Mouse (Mus musculus) neural tube, embryonic 11.5 days (tissue): Measurements from ENCODE around the gene Selplg. TPM values are rescaled to one million over a fixed set of nuclear protein-coding genes. Genes with fewer than 3 reads are reported as not detected.

Experiments used
- ATAC-seq: fragments of 200-750 bp; cut with Nextera tagmentation; 2 replicates; pipeline ENCODE4 v1.8.0; 2017; ENCODE audit warnings: moderate number of reproducible peaks, mild to moderate bottlenecking, moderate TSS enrichment, moderate library complexity; ENCODE audit not compliant: insufficient read depth, low FRiP score, low TSS enrichment
- DNase-seq: peaks from one replicate; pipeline ENCODE4 v3.0.0-alpha.2; 2015; ENCODE audit warnings: low spot score
- H3K27ac ChIP-seq: fragments of 300-500 bp; sonication (generic); 2 replicates; pipeline ENCODE4 v1.5.1; 2014; ENCODE audit warnings: low read depth, mild to moderate bottlenecking, low read length
- H3K27me3 ChIP-seq: fragments of 300-500 bp; sonication (generic); 2 replicates; pipeline ENCODE4 v1.6.1; 2014; ENCODE audit warnings: mild to moderate bottlenecking, low read length, mixed read lengths; ENCODE audit not compliant: control insufficient read depth, insufficient read depth
- H3K36me3 ChIP-seq: fragments of 300-500 bp; sonication (generic); 2 replicates; pipeline ENCODE4 v1.6.1; 2014; ENCODE audit warnings: mild to moderate bottlenecking, low read length, moderate library complexity, mixed read lengths; ENCODE audit not compliant: control insufficient read depth, insufficient read depth
- H3K4me1 ChIP-seq: fragments of 300-500 bp; sonication (generic); 2 replicates; pipeline ENCODE4 v1.6.1; 2014; ENCODE audit warnings: low read length, mixed read lengths; ENCODE audit not compliant: control insufficient read depth, insufficient read depth
- H3K4me2 ChIP-seq: fragments of 300-500 bp; sonication (generic); 2 replicates; pipeline ENCODE4 v1.6.1; 2014; ENCODE audit warnings: low read depth, mild to moderate bottlenecking, moderate library complexity
- H3K4me3 ChIP-seq: fragments of 300-500 bp; sonication (generic); 2 replicates; pipeline ENCODE4 v1.5.1; 2014; ENCODE audit warnings: low read depth, low read length
- H3K9ac ChIP-seq: fragments of 300-500 bp; sonication (generic); 2 replicates; pipeline ENCODE4 v1.6.1; 2014; ENCODE audit warnings: mild to moderate bottlenecking, low read length
- H3K9me3 ChIP-seq: fragments of 300-500 bp; sonication (generic); 2 replicates; pipeline ENCODE4 v1.6.1; 2016; ENCODE audit warnings: low read length; ENCODE audit not compliant: control insufficient read depth
- WGBS: fragments of 180-500 bp; shearing (Covaris S2); extraction: QIAGEN DNeasy Blood & Tissue Kit; methylation state at CpG from one replicate; pipeline ENCODE4 v1.1.7; 2014; 5-methylcytosine and 5-hydroxymethylcytosine counted together
- polyA plus RNA-seq: library from polyadenylated mRNA; unstranded; fragments of >200 nt; fragmentation: Nextera tagmentation; extraction: Ambion mirVana; gene quantifications from 2 replicates; pipeline ENCODE4 v1.2.1, GENCODE M21; 2014

Selplg gene
- polyA plus RNA-seq, 1 experiment from 2014 or later = 1.7 TPM

DNA sequence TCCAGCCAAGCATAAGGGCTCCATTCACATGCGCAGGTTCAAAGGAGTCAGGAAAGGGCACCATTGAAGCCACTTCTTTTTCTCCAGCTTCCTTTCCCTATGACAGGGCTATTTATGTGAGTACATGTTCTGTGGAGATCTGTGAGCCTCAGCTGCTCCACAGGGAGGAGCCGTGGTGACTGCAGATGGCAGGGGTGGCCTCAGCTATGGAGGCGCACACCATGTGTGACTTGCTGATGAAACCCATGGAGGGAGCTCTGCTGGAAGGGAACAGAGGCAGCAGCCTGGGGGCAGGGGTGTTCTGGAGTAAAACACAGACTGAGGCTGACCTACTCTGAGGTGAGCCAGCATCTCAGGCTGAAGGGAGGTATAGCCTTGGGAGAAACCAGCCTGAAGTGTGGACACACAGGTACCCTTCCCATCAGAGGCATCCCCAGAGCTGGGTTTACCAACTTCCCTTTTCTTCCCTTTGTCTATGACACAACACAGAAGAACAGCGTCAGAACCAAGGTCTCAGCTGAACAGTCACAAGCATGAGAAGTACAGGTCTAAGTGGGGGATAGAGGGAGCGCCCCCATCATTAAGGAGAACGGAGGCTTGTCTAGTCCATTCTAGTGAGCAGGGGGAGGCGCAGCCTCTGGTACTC, 39.6 kb upstream of the Selplg start:
- Histone ChIP-seq H3K4me3 (no peak overlapping the region), H3K4me1 (peaks cover 65% of the 10 kb centered on the region), H3K4me2 (no peak overlapping the region), H3K36me3 (no peaks in the 10 kb centered on the region), H3K9me3 (no peaks in the 10 kb centered on the region), H3K27ac (peak overlapping the region; percentile 100), H3K9ac (peak overlapping the region; percentile 51), H3K27me3 (no peaks in the 10 kb centered on the region)
- WGBS = 70% methylated on average over 7 of the region's 7 CpGs
- ATAC-seq = no peak
- peak; percentile 41 for DNase-seq

DNA sequence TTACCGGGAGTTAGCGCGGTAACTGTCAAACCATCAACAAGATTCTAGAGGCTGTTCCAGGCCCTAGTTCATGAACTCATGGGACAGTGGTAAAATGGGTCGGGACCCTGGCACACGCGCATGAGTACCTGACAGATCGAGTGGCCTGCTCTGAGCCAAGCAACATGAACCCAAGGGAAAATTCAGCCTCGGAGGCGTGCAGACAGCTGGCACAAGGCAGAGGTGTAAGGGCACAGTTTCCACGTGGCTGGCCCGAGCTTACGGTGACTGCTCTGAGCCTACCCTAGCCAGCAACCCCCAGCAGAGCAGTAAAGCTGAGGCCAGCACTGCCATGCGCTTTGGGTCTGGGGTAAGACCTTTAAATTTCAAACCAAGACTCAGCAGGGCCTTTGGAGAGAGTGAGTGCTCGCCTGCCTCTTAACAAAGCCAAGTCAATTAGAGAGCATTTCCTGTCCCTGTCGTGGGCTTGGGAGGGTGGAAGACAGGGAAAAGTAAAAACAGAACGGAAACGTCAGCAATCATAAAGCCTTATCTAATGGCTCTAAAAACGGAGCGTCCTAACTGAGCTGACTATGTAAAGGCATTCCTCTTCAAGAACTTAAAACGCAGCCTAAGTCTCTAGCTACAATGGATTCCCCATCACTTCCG, 38.1 kb upstream of the Selplg start:
- no peaks in the 10 kb centered on the region for H3K27me3 ChIP-seq
- H3K9me3 ChIP-seq = no peaks in the 10 kb centered on the region
- peaks cover 65% of the 10 kb centered on the region for H3K4me1 ChIP-seq
- no peak for DNase-seq
- ATAC-seq = no peak
- 0 out of 2 replicates have a peak, but pooled peaks cover under 1% of the 10 kb centered on the region for H3K36me3 ChIP-seq
- H3K4me3 ChIP-seq = no peak overlapping the region
- no peak overlapping the region; the same call in 1 of the 2 replicates for H3K4me2 ChIP-seq
- peak overlapping the region; percentile 100 for H3K27ac ChIP-seq
- WGBS = 40% methylated on average over 21 of the region's 21 CpGs
- H3K9ac ChIP-seq = peak overlapping the region; percentile 41

DNA sequence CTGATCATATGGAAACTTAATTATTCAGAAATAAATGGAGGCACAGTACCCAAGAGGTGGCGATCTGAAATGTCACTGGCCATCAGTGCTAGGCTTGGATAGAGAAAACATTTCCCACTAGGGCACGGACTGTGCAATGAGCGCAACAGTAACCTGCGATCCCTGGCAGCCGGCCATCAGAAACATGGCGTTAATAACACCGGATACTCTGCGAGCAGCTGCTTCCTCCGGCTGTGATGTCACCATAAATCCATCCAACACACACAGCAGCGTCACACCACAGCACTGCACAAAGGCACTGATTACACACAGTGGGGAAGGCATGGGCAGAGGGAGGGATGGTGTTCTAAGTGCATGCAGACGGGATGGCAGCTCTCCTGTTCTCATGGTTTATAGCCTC, 36.7 kb upstream of the Selplg start:
- no peaks in the 10 kb centered on the region for H3K9me3 ChIP-seq
- no peaks in the 10 kb centered on the region for H3K27me3 ChIP-seq
- H3K36me3 ChIP-seq = peaks cover 6% of the 10 kb centered on the region; the same call in 1 of the 2 replicates
- WGBS = 35% methylated on average over 11 of the region's 11 CpGs
- no peak overlapping the region for H3K4me3 ChIP-seq
- peaks cover 54% of the 10 kb centered on the region for H3K4me1 ChIP-seq
- ATAC-seq (peak; percentile 21; the same call in 1 of the 2 replicates), DNase-seq (peak; percentile 58)
- H3K27ac ChIP-seq = peak overlapping the region; percentile 62
- H3K4me2 ChIP-seq = no peak overlapping the region
- 0 out of 2 replicates have a peak overlapping the region, but pooled peaks have one; percentile 1 for H3K9ac ChIP-seq

DNA sequence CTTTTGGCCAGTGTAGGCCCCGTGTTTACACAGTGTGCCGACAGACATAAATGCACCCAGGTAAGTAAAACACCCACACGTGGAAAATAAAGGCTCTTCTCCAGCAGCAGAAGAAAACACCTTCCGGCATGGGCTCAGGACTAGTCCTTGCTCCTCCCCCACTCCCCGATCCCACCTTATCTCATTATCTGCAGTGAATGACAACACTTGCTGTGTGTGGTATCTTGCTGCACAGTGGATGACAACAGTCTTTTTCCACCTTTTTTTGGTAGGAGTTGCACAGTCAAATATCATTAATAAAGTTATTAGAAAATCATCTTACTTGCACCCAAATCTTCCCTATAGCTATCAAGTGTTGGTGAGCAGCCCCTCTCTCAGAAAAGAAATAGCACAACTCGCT, 32.5 kb upstream of the Selplg start:
- no peak for ATAC-seq
- 88% methylated on average over 6 of the region's 6 CpGs for WGBS

DNA sequence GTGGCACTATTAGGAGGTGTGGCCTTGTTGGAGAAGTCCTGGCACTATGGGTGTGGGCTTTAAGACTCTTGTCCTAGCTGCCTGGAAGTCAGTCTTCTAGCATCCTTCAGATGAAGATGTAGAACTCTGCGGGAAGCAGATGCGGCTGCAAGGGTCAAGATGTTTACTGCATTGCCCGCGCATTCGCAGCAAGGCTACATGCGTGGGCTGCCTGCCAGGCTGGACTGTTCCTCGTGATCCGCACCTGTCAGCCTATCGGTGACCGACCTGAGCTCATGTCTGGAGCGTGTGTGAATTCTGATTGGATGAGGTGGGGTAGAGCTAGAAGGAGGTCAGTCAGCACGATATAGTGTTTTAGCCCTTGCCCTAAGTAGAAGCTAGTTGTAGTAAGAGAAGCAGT, 31.6 kb upstream of the Selplg start:
- no peaks in the 10 kb centered on the region for H3K27me3 ChIP-seq
- H3K4me1 ChIP-seq = peaks cover 10% of the 10 kb centered on the region
- H3K36me3 ChIP-seq = peaks cover 6% of the 10 kb centered on the region
- DNase-seq = no peak
- H3K9me3 ChIP-seq = no peaks in the 10 kb centered on the region
- no peak overlapping the region for H3K27ac ChIP-seq
- WGBS = 96% methylated on average over 12 of the region's 12 CpGs
- no peak overlapping the region for H3K4me3 ChIP-seq
- H3K4me2 ChIP-seq = no peak overlapping the region
- no peak for ATAC-seq
- H3K9ac ChIP-seq = no peak overlapping the region

More for the DNA sequence above, 32.5 kb upstream of the Selplg start:
- Histone ChIP-seq H3K4me2 (no peak overlapping the region), H3K9ac (no peak overlapping the region), H3K4me1 (peaks cover 17% of the 10 kb centered on the region), H3K27ac (no peak overlapping the region), H3K4me3 (no peak overlapping the region), H3K27me3 (no peaks in the 10 kb centered on the region), H3K36me3 (peaks cover 6% of the 10 kb centered on the region), H3K9me3 (no peaks in the 10 kb centered on the region)
- no peak for DNase-seq

DNA sequence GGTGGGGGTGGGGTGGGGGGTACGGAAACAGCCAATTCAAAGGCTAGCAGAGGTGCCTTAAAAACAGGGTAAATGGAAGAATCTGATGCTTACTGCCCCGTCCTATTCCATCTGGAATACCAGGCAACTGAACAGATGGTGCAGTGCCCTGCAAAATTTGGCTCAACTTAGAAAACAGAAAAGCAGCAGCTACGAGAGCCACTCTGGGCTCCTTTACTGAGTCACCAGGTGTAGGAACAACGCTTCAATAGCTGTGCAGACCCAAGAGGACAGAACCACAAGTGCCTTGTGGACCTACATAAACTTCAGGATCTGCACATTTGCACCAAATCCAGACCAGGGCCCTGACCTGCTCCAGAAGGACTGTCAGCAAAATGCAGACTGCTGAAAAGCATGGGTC, 30.0 kb upstream of the Selplg start:
- Histone ChIP-seq H3K9ac (no peak overlapping the region), H3K27me3 (no peaks in the 10 kb centered on the region), H3K36me3 (peaks cover 6% of the 10 kb centered on the region), H3K4me2 (no peak overlapping the region), H3K9me3 (no peaks in the 10 kb centered on the region), H3K4me1 (peaks cover 8% of the 10 kb centered on the region), H3K4me3 (no peak overlapping the region), H3K27ac (no peak overlapping the region)
- no peak for DNase-seq
- WGBS = 94% methylated on average over 4 of the region's 4 CpGs
- ATAC-seq = no peak

DNA sequence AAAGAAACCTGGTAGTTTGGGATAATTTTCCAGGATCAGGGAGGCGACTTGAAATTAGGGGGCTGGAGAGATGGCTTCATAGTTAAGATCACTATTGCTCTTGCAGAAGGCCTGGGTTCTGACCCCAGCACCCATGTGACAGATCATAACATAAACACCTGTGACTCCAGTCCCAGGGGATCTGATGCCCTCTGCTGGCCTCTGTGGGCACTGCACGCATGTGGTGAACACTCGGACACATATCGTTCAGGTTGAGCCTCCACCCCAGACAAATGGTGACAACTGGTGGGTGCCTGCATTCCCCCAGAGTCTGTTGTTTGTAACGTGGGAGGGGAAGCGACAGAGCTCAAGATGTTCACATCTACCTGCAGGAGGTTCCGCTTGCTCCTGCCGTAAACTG, 28.9 kb upstream of the Selplg start:
- Histone ChIP-seq H3K4me1 (peaks cover 9% of the 10 kb centered on the region), H3K9ac (no peak overlapping the region), H3K4me3 (no peak overlapping the region), H3K9me3 (no peaks in the 10 kb centered on the region), H3K36me3 (peaks cover 6% of the 10 kb centered on the region), H3K4me2 (no peak overlapping the region), H3K27me3 (no peaks in the 10 kb centered on the region), H3K27ac (no peak overlapping the region)
- DNase-seq (no peak), ATAC-seq (no peak)
- WGBS = 90% methylated on average over 8 of the region's 8 CpGs

DNA sequence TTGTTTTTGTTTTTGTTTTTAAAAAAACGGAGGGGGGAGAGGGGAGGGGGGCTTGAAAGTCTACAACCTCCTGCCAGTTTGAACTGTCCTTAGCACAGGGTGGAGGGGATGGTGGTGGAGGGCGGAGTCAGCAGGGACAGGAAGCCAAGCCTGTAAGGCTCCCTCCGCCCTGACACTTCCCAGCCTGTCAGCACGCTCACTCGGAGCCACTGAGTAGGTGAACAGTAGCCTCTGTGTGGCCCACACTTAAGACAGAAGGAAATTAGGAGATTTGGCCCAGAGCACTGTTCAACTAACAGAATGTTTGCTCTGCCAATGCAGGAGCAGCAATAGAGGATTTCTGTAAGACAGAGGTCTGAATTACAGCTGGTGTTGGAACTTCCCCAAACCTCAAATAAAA, 26.5 kb upstream of the Selplg start:
- WGBS = 61% methylated on average over 5 of the region's 5 CpGs
- Histone ChIP-seq H3K36me3 (no peaks in the 10 kb centered on the region; the same call in none of the 2 replicates), H3K9me3 (no peaks in the 10 kb centered on the region), H3K4me3 (no peak overlapping the region), H3K4me1 (peaks cover 17% of the 10 kb centered on the region), H3K27me3 (no peaks in the 10 kb centered on the region), H3K9ac (no peak overlapping the region), H3K27ac (no peak overlapping the region), H3K4me2 (no peak overlapping the region)
- ATAC-seq = no peak
- DNase-seq = no peak

DNA sequence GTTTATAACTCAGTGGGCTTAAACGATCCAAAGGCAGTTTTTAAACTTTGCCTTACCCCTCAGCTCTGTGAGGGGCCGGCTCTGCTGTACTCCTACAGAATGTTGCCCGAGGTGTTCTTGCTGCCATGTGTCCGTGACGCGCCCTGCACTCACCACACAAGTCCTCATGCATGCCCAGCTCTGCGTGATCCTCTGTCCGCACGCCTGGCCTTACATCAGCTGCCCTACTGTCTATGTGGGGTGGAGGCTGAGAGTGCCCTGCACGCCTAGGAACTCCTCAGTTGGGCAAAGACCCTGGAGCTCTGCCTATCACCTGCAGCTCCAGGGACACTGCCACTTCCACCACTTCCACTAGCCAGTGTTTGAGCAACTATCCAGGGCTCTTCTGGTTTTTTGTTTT, 26.1 kb upstream of the Selplg start:
- H3K9ac ChIP-seq = no peak overlapping the region
- no peak overlapping the region for H3K27ac ChIP-seq
- WGBS = 85% methylated on average over 10 of the region's 10 CpGs
- no peaks in the 10 kb centered on the region for H3K9me3 ChIP-seq
- H3K36me3 ChIP-seq = no peaks in the 10 kb centered on the region; the same call in none of the 2 replicates
- H3K4me3 ChIP-seq = no peak overlapping the region
- H3K4me1 ChIP-seq = peaks cover 17% of the 10 kb centered on the region
- no peak for DNase-seq
- H3K27me3 ChIP-seq = no peaks in the 10 kb centered on the region
- H3K4me2 ChIP-seq = no peak overlapping the region
- ATAC-seq = no peak
